Mouse (Mus musculus): ENCODE measurements around the gene Arl14ep.

GRCm38 (mm10) chr2:106955621-106956020 lies 18.6 kb downstream of the Arl14ep start:
- peak; percentile 58 for TF ChIP-seq CTCF (IDR thresholded peaks at IDR 0.05; ENCODE audit: low read depth, low read length)
- TF ChIP-seq POLR2AphosphoS5 (IDR thresholded peaks at IDR 0.05; ENCODE audit: insufficient replicate concordance, low read depth, low read length): no peak
- TF ChIP-seq GATA1 (IDR thresholded peaks at IDR 0.05; ENCODE audit: borderline replicate concordance, low read length): no peak
